In the genomic region with DNA sequence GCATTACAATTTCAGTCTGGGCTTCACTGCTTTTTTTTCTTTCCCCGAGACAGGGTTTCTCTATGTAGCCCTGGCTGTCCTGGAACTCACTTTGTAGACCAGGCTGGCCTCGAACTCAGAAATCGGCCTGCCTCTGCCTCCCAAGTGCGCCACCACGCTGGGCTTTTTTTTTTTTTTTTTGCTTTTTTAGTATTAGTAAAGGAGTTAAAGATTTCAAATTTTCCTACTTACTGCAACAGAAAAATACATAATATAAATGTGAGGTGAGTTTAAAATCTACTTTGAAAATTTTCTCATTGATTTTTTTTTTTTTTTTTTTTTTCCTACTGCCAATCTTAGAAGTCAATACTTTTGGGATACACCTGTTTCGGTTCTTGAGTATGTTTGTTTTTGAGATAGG, we compare ENCODE assay signal across 28 mouse cellular contexts. TPM values are rescaled to one million over a fixed set of nuclear protein-coding genes. Genes with fewer than 3 reads are reported as not detected.
DNase-seq lines count a peak whose midpoint lies in the region; ATAC-seq and TF ChIP-seq lines count a peak whose summit lies in the region.
"Had no signal": no experiment of that assay in that cellular context is flagged by ENCODE, and none has a peak within 500 bp of the region (broad histone marks: within the 10 kb centered on the region; RNA-seq: fewer than 3 reads in every experiment).

No protein-coding gene starts in this region.

- peaks cover 21% of the 10 kb centered on the region for H3K4me1 ChIP-seq in intestine, embryonic 15.5 days (replicated peaks)
- peaks cover 36% of the 10 kb centered on the region for H3K4me1 ChIP-seq in intestine, embryonic 16.5 days (ENCODE audit: control insufficient read depth, insufficient read depth, low read length)
- H3K4me1 ChIP-seq in CH12.LX (ENCODE audit: control insufficient read depth in 1 of 2, insufficient read depth in 2 of 2): peaks cover 2 to 34% of the 10 kb centered on the region in 2 experiments
- peaks cover 67% of the 10 kb centered on the region for H3K4me1 ChIP-seq in G1E (ENCODE audit: insufficient read depth, low read depth, low read length)
- peaks cover 61% of the 10 kb centered on the region for H3K4me1 ChIP-seq in liver, embryonic 12.5 days

- no peak for TF ChIP-seq POLR2A in CH12.LX (IDR thresholded peaks at IDR 0.05; ENCODE audit: low read depth, low read length)

- H3K4me3 ChIP-seq in intestine, embryonic 15.5 days (replicated peaks): no peak overlapping the region
- no peak overlapping the region for H3K4me3 ChIP-seq in intestine, embryonic 16.5 days (ENCODE audit: low read length)
- no peak overlapping the region for H3K4me3 ChIP-seq in CH12.LX (replicated peaks in 1 of 3; ENCODE audit: low read depth in 2 of 3, low read length in 2 of 3, poor library complexity in 1 of 3)
- peak overlapping the region; percentile 65; the same call in 1 of the 2 replicates for H3K4me3 ChIP-seq in G1E (ENCODE audit: low read depth, low read length)
- peak overlapping the region; percentile 77; the same call in 1 of the 2 replicates for H3K4me3 ChIP-seq in liver, embryonic 12.5 days
- H3K4me3 ChIP-seq: layer of hippocampus, adult 2 months had no signal

- DNase-seq in CH12.LX (ENCODE audit: extremely low read depth) (no peak), G1E (ENCODE audit: low spot score) (no peak)
- DNase-seq in adrenal gland, postnatal 10 days: no peak
- no peak for DNase-seq in urinary bladder, adult 2 months (ENCODE audit: low spot score)
- DNase-seq in kidney, postnatal 10 days: no peak
- DNase-seq: adrenal gland, postnatal 14 days; cerebellum, adult 18-20 months; cerebellum, postnatal 36 days; kidney, adult 11 months; kidney, postnatal 14 days; lung, postnatal 14 days had no signal

- no peak overlapping the region for H3K9ac ChIP-seq in intestine, embryonic 15.5 days
- H3K9ac ChIP-seq in intestine, embryonic 16.5 days (ENCODE audit: low read depth, low read length): no peak overlapping the region
- H3K9ac ChIP-seq in CH12.LX (ENCODE audit: insufficient read depth, low read depth): no peak overlapping the region
- 0 out of 2 replicates have a peak overlapping the region, but pooled peaks have one; percentile 94 for H3K9ac ChIP-seq in liver, embryonic 12.5 days
- H3K9ac ChIP-seq: hindbrain, embryonic 14.5 days had no signal

- no peaks in the 10 kb centered on the region for H3K9me3 ChIP-seq in intestine, embryonic 15.5 days
- H3K9me3 ChIP-seq in intestine, embryonic 16.5 days (ENCODE audit: control insufficient read depth, low read length): no peaks in the 10 kb centered on the region
- no peaks in the 10 kb centered on the region for H3K9me3 ChIP-seq in CH12.LX (replicated peaks; ENCODE audit: low read length)
- H3K9me3 ChIP-seq in G1E (replicated peaks): no peaks in the 10 kb centered on the region
- no peaks in the 10 kb centered on the region for H3K9me3 ChIP-seq in liver, embryonic 12.5 days (replicated peaks)
- H3K9me3 ChIP-seq: heart, embryonic 12.5 days; megakaryocyte, embryonic 14.5 days had no signal

- TF ChIP-seq RAD21 in CH12.LX (IDR thresholded peaks at IDR 0.05; ENCODE audit: low read depth, low read length): no peak

- ATAC-seq in intestine, embryonic 15.5 days: no peak
- no peak for ATAC-seq in intestine, embryonic 16.5 days
- ATAC-seq in G1E (ENCODE audit: extremely low read depth, insufficient number of reproducible peaks, low FRiP score, poor library complexity, severe bottlenecking): no peak
- no peak for ATAC-seq in liver, embryonic 12.5 days
- ATAC-seq: activated CD4-positive, CD25-positive, alpha-beta regulatory T cell, adult 4 months; forebrain, embryonic 16.5 days had no signal

- in situ Hi-C loops in CH12.LX (cut with MboI; ENCODE audit: low pct_ligation_motif_present, low pct_unique_long_range_greater_than_20kb, low sequenced_read_pairs): loop anchor here (5.0 kb wide), 1 partner anchor 62 kb away; the partner anchor contains the start of gene Rasl2-9

- H3K27me3 ChIP-seq in intestine, embryonic 15.5 days (replicated peaks): no peaks in the 10 kb centered on the region
- no peaks in the 10 kb centered on the region for H3K27me3 ChIP-seq in intestine, embryonic 16.5 days (replicated peaks; ENCODE audit: control insufficient read depth, insufficient read depth, low read length)
- H3K27me3 ChIP-seq in CH12.LX (replicated peaks) (no peaks in the 10 kb centered on the region), G1E (ENCODE audit: insufficient read depth, low read length) (no peaks in the 10 kb centered on the region)
- H3K27me3 ChIP-seq in liver, embryonic 12.5 days (replicated peaks): no peaks in the 10 kb centered on the region
- H3K27me3 ChIP-seq: heart, embryonic 12.5 days; megakaryocyte, embryonic 14.5 days had no signal

- TF ChIP-seq CTCF in CH12.LX (conservative IDR thresholded peaks at IDR 0.05 in 1 of 2, IDR thresholded peaks at IDR 0.05 in 1 of 2; ENCODE audit: low read depth in 2 of 2, low read length in 2 of 2) (no peak), G1E (IDR thresholded peaks at IDR 0.05; ENCODE audit: low read depth, low read length) (no peak)

- peaks cover 72% of the 10 kb centered on the region for H3K79me2 ChIP-seq in CH12.LX (replicated peaks; ENCODE audit: control insufficient read depth, extremely low read depth, insufficient read depth, poor library complexity, severe bottlenecking)

- dilution Hi-C loops in CH12.LX (cut with MboI; ENCODE audit: extremely low pct_ligation_motif_present, extremely low pct_unique_long_range_greater_than_20kb, low sequenced_read_pairs): no loop called here

- H3K36me3 ChIP-seq in intestine, embryonic 15.5 days: peaks cover 28% of the 10 kb centered on the region
- H3K36me3 ChIP-seq in intestine, embryonic 16.5 days (ENCODE audit: control insufficient read depth, insufficient read depth, low read length): peaks cover 12% of the 10 kb centered on the region
- peaks cover 42 to 55% of the 10 kb centered on the region in 2 experiments for H3K36me3 ChIP-seq in CH12.LX (replicated peaks in 1 of 2; ENCODE audit: control insufficient read depth in 1 of 2, insufficient read depth in 1 of 2, low read length in 1 of 2)
- H3K36me3 ChIP-seq in G1E (replicated peaks): peaks cover 55% of the 10 kb centered on the region
- peaks cover 57% of the 10 kb centered on the region for H3K36me3 ChIP-seq in liver, embryonic 12.5 days

- peak overlapping the region; percentile 74; the same call in 1 of the 2 replicates for H3K4me2 ChIP-seq in intestine, embryonic 15.5 days (replicated peaks)
- no peak overlapping the region for H3K4me2 ChIP-seq in intestine, embryonic 16.5 days (ENCODE audit: low read depth, low read length)
- peak overlapping the region; percentile 80 for H3K4me2 ChIP-seq in CH12.LX (ENCODE audit: insufficient read depth, low read depth, poor library complexity, severe bottlenecking)
- H3K4me2 ChIP-seq in liver, embryonic 12.5 days: peak overlapping the region; percentile 96

- TF ChIP-seq EP300 in CH12.LX (IDR thresholded peaks at IDR 0.05; ENCODE audit: low read length): no peak

- 89% methylated on average over 6 of the region's 6 CpGs for WGBS in intestine, embryonic 15.5 days
- WGBS in intestine, embryonic 16.5 days: 94% methylated on average over 6 of the region's 6 CpGs
- WGBS in liver, embryonic 12.5 days (ENCODE audit: insufficient replicate concordance): 81% methylated on average over 6 of the region's 6 CpGs

- H3K27ac ChIP-seq in intestine, embryonic 15.5 days: no peak overlapping the region
- no peak overlapping the region for H3K27ac ChIP-seq in intestine, embryonic 16.5 days (ENCODE audit: low read length)
- H3K27ac ChIP-seq in CH12.LX (ENCODE audit: insufficient read depth, low read depth): no peak overlapping the region
- H3K27ac ChIP-seq in liver, embryonic 12.5 days: no peak overlapping the region
- H3K27ac ChIP-seq: hindbrain, embryonic 14.5 days; layer of hippocampus, adult 2 months; stomach, postnatal 0 days had no signal

RNA-seq across cellular contexts. Expression of gene U2af2, which starts 2.9 kb away (rescaled TPM):
- polyA plus RNA-seq in intestine, embryonic 15.5 days (2015; fragmentation: Nextera tagmentation; extraction: Ambion mirVana): 126 and 130 TPM in 2 replicates
- polyA plus RNA-seq in intestine, embryonic 16.5 days (2015; fragmentation: Nextera tagmentation; extraction: Ambion mirVana): 107 and 112 TPM in 2 replicates
- total RNA-seq in CH12.LX (2012; rRNA removed) (295 and 358 TPM in 2 replicates), CH12.LX (2014; rRNA removed) (282 and 293 TPM in 2 replicates), G1E (2014; fragmentation: Nextera tagmentation) (166 and 208 TPM in 2 replicates), G1E (2017) (261 and 292 TPM in 2 replicates)
- polyA plus RNA-seq in CH12.LX (2012; ENCODE audit: insufficient read length, low read depth) (449 and 469 TPM in 2 replicates), G1E (2012) (480 and 545 TPM in 2 replicates)
- polyA plus RNA-seq in liver, embryonic 12.5 days (2016; fragmentation: Nextera tagmentation; extraction: Ambion mirVana): 97.6 and 109 TPM in 2 replicates
- total RNA-seq in adrenal gland, postnatal 10 days (2021): 100 to 1,000 TPM; 142 to 161 TPM
- polyA plus RNA-seq in urinary bladder, adult 2 months (2012; rRNA removed): 160 and 166 TPM in 2 replicates

RNA-seq across cellular contexts. Expression of gene Zfp580, which starts 13.5 kb away (rescaled TPM):
- polyA plus RNA-seq in intestine, embryonic 15.5 days (2015; fragmentation: Nextera tagmentation; extraction: Ambion mirVana): 22.2 and 25.0 TPM in 2 replicates
- 18.2 and 20.2 TPM in 2 replicates for polyA plus RNA-seq in intestine, embryonic 16.5 days (2015; fragmentation: Nextera tagmentation; extraction: Ambion mirVana)
- 1.6 and 2.6 TPM in 2 replicates for total RNA-seq in CH12.LX (2012; rRNA removed)
- total RNA-seq in CH12.LX (2014; rRNA removed): 1.2 TPM in 2 replicates
- polyA plus RNA-seq in CH12.LX (2012; ENCODE audit: insufficient read length, low read depth): 9.4 and 15.6 TPM in 2 replicates
- total RNA-seq in G1E (2014; fragmentation: Nextera tagmentation): 1.1 and 1.8 TPM in 2 replicates
- 0.44 TPM in 1 of 2 replicates, not detected in the other for total RNA-seq in G1E (2017)
- polyA plus RNA-seq in G1E (2012): 2.8 and 4.1 TPM in 2 replicates
- 5.2 and 5.6 TPM in 2 replicates for polyA plus RNA-seq in liver, embryonic 12.5 days (2016; fragmentation: Nextera tagmentation; extraction: Ambion mirVana)
- total RNA-seq in adrenal gland, postnatal 10 days (2021): 10 to 100 TPM; 11.4 to 13.1 TPM
- 12.1 and 19.8 TPM in 2 replicates for polyA plus RNA-seq in urinary bladder, adult 2 months (2012; rRNA removed)

RNA-seq across cellular contexts. Expression of gene Epn1, which starts 15.1 kb away (rescaled TPM):
- 62.4 and 66.5 TPM in 2 replicates for polyA plus RNA-seq in intestine, embryonic 15.5 days (2015; fragmentation: Nextera tagmentation; extraction: Ambion mirVana)
- polyA plus RNA-seq in intestine, embryonic 16.5 days (2015; fragmentation: Nextera tagmentation; extraction: Ambion mirVana): 75.0 and 87.4 TPM in 2 replicates
- total RNA-seq in CH12.LX (2012; rRNA removed): 68.9 and 72.9 TPM in 2 replicates
- total RNA-seq in CH12.LX (2014; rRNA removed): 41.9 and 46.8 TPM in 2 replicates
- polyA plus RNA-seq in CH12.LX (2012; ENCODE audit: insufficient read length, low read depth): 97.2 and 101 TPM in 2 replicates
- total RNA-seq in G1E (2014; fragmentation: Nextera tagmentation): 134 and 152 TPM in 2 replicates
- 79.5 and 85.2 TPM in 2 replicates for total RNA-seq in G1E (2017)
- 720 and 931 TPM in 2 replicates for polyA plus RNA-seq in G1E (2012)
- polyA plus RNA-seq in liver, embryonic 12.5 days (2016; fragmentation: Nextera tagmentation; extraction: Ambion mirVana): 66.2 and 69.1 TPM in 2 replicates
- 100 to 1,000 TPM; 144 to 150 TPM for total RNA-seq in adrenal gland, postnatal 10 days (2021)
- polyA plus RNA-seq in urinary bladder, adult 2 months (2012; rRNA removed): 82.8 and 93.1 TPM in 2 replicates

RNA-seq across cellular contexts. Expression of gene Zfp784, which starts 26.6 kb away (rescaled TPM):
- 6.0 and 6.5 TPM in 2 replicates for polyA plus RNA-seq in intestine, embryonic 15.5 days (2015; fragmentation: Nextera tagmentation; extraction: Ambion mirVana)
- 7.9 and 8.0 TPM in 2 replicates for polyA plus RNA-seq in intestine, embryonic 16.5 days (2015; fragmentation: Nextera tagmentation; extraction: Ambion mirVana)
- total RNA-seq in CH12.LX (2012; rRNA removed): 1.0 and 1.5 TPM in 2 replicates
- total RNA-seq in CH12.LX (2014; rRNA removed): 0.72 and 1.1 TPM in 2 replicates
- polyA plus RNA-seq in CH12.LX (2012; ENCODE audit: insufficient read length, low read depth): 0.53 and 1.4 TPM in 2 replicates
- 1.7 and 2.5 TPM in 2 replicates for total RNA-seq in G1E (2014; fragmentation: Nextera tagmentation)
- 2.7 and 2.8 TPM in 2 replicates for total RNA-seq in G1E (2017)
- 1.3 and 1.6 TPM in 2 replicates for polyA plus RNA-seq in G1E (2012)
- 1.1 and 1.3 TPM in 2 replicates for polyA plus RNA-seq in liver, embryonic 12.5 days (2016; fragmentation: Nextera tagmentation; extraction: Ambion mirVana)
- total RNA-seq in adrenal gland, postnatal 10 days (2021): 1 to 10 TPM; 5.7 to 7.3 TPM
- 9.5 and 9.6 TPM in 2 replicates for polyA plus RNA-seq in urinary bladder, adult 2 months (2012; rRNA removed)

RNA-seq across cellular contexts. Expression of gene 4632433K11Rik, which starts 31.0 kb away (rescaled TPM):
- polyA plus RNA-seq in intestine, embryonic 15.5 days (2015; fragmentation: Nextera tagmentation; extraction: Ambion mirVana): not detected in 2 replicates
- not detected in 2 replicates for polyA plus RNA-seq in intestine, embryonic 16.5 days (2015; fragmentation: Nextera tagmentation; extraction: Ambion mirVana)
- total RNA-seq in CH12.LX (2012; rRNA removed) (not detected in 2 replicates), CH12.LX (2014; rRNA removed) (not detected in 2 replicates), G1E (2014; fragmentation: Nextera tagmentation) (1.2 and 2.4 TPM in 2 replicates), G1E (2017) (0.98 TPM in 1 of 2 replicates, not detected in the other)
- polyA plus RNA-seq in CH12.LX (2012; ENCODE audit: insufficient read length, low read depth) (not detected in 2 replicates), G1E (2012) (not detected in 2 replicates)
- polyA plus RNA-seq in liver, embryonic 12.5 days (2016; fragmentation: Nextera tagmentation; extraction: Ambion mirVana): not detected in 2 replicates
- not detected for total RNA-seq in adrenal gland, postnatal 10 days (2021)
- polyA plus RNA-seq in urinary bladder, adult 2 months (2012; rRNA removed): not detected in 2 replicates
- total RNA-seq: adrenal gland, postnatal 14 days; gastrocnemius, adult 18-20 months; gastrocnemius, postnatal 4 days; heart, postnatal 25 days; layer of hippocampus, adult 2 months had no signal
- polyA plus RNA-seq: activated CD4-positive, CD25-positive, alpha-beta regulatory T cell, adult 4 months; brain, embryonic 14.5 days; erythroblast, embryonic 14.5 days; forebrain, embryonic 16.5 days; heart, embryonic 12.5 days; hindbrain, embryonic 14.5 days; liver, adult 2 months; neural tube, embryonic 11.5 days; stomach, postnatal 0 days had no signal

Comparison
In these comparisons a context has a peak if more than half of its experiments do, and no peak if none do; other contexts are left out.
1. H3K4me3 ChIP-seq: peak in G1E (single experiment) and liver, embryonic 12.5 days (single experiment); none in intestine, embryonic 15.5 days (single experiment), intestine, embryonic 16.5 days (single experiment) and CH12.LX (0 of 3).